Mouse (Mus musculus) embryonic facial prominence, embryonic 15.5 days (tissue): ENCODE results near the gene Myo1a. TPM values are rescaled to one million over a fixed set of nuclear protein-coding genes. Genes with fewer than 3 reads are reported as not detected.

ENCODE experiments used
- ATAC-seq: fragments of 200-750 bp; cut with Nextera tagmentation; 2 replicates; pipeline ENCODE4 v1.8.0; 2017; ENCODE audit warnings: low read depth, moderate TSS enrichment; ENCODE audit not compliant: insufficient number of reproducible peaks, low FRiP score, low TSS enrichment
- H3K27ac ChIP-seq: fragments of 300-500 bp; sonication (generic); replicated peaks from 2 replicates; pipeline ENCODE4 v1.5.1; 2015; ENCODE audit warnings: mild to moderate bottlenecking, inconsistent platforms
- H3K27me3 ChIP-seq: fragments of 300-500 bp; sonication (generic); 2 replicates; pipeline ENCODE4 v1.6.1; 2015; ENCODE audit warnings: inconsistent platforms
- H3K36me3 ChIP-seq: fragments of 300-500 bp; sonication (generic); 2 replicates; pipeline ENCODE4 v1.6.1; 2015; ENCODE audit warnings: mild to moderate bottlenecking, inconsistent platforms
- H3K4me1 ChIP-seq: fragments of 300-500 bp; sonication (generic); 2 replicates; pipeline ENCODE4 v1.6.1; 2015; ENCODE audit warnings: inconsistent platforms
- H3K4me2 ChIP-seq: fragments of 300-500 bp; sonication (generic); replicated peaks from 2 replicates; pipeline ENCODE4 v1.6.1; 2015; ENCODE audit warnings: mild to moderate bottlenecking, inconsistent platforms
- H3K4me3 ChIP-seq: fragments of 300-500 bp; sonication (generic); replicated peaks from 2 replicates; pipeline ENCODE4 v1.5.1; 2015; ENCODE audit warnings: mild to moderate bottlenecking, inconsistent platforms
- H3K9ac ChIP-seq: fragments of 300-500 bp; sonication (generic); 2 replicates; pipeline ENCODE4 v1.6.1; 2015; ENCODE audit warnings: inconsistent platforms
- H3K9me3 ChIP-seq: fragments of 300-500 bp; sonication (generic); replicated peaks from 2 replicates; pipeline ENCODE4 v1.6.1; 2016; ENCODE audit warnings: inconsistent platforms
- WGBS: fragments of 180-500 bp; shearing (Covaris S2); methylation state at CpG from one replicate; pipeline ENCODE4 v1.1.7; 2015; 5-methylcytosine and 5-hydroxymethylcytosine counted together
- polyA plus RNA-seq: library from polyadenylated mRNA; unstranded; fragments of >200 nt; fragmentation: Nextera tagmentation; extraction: Ambion mirVana; gene quantifications from 2 replicates; pipeline ENCODE4 v1.2.1, GENCODE M21; 2015

The Myo1a gene
- polyA plus RNA-seq, 1 experiment from 2014 or later: 0.57 TPM

GRCm38 (mm10) chr10:127766564-127766963, 61.6 kb downstream of the Myo1a start:
- Histone ChIP-seq H3K27me3 (no peaks in the 10 kb centered on the region), H3K4me2 (no peak overlapping the region), H3K36me3 (no peaks in the 10 kb centered on the region), H3K27ac (no peak overlapping the region), H3K9me3 (no peaks in the 10 kb centered on the region), H3K4me3 (no peak overlapping the region), H3K9ac (no peak overlapping the region), H3K4me1 (no peaks in the 10 kb centered on the region)
- ATAC-seq: no peak
- 68% methylated on average over 1 of the region's 1 CpGs for WGBS

Other genes starting within 250 kb of the Myo1a start
- gene Stac3, start 203.5 kb upstream of the Myo1a start, polyA plus RNA-seq: 22.7 and 26.0 TPM in 2 replicates
- 272 and 311 TPM in 2 replicates for gene Ndufa4l2, start 190.2 kb upstream of the Myo1a start, polyA plus RNA-seq
- 106 and 116 TPM in 2 replicates for gene Shmt2, start 182.7 kb upstream of the Myo1a start, polyA plus RNA-seq
- gene Nxph4, start 170.6 kb upstream of the Myo1a start, polyA plus RNA-seq: 8.0 and 9.2 TPM in 2 replicates
- 161 and 163 TPM in 2 replicates for gene Lrp1, start 84.0 kb upstream of the Myo1a start, polyA plus RNA-seq
- 35.3 and 36.2 TPM in 2 replicates for gene Stat6, start 62.2 kb upstream of the Myo1a start, polyA plus RNA-seq
- gene Nemp1, start 38.3 kb upstream of the Myo1a start, polyA plus RNA-seq: 10.1 and 11.3 TPM in 2 replicates
- 30.8 and 33.2 TPM in 2 replicates for gene Nab2, start 36.6 kb upstream of the Myo1a start, polyA plus RNA-seq
- gene Tac2, start 19.3 kb downstream of the Myo1a start, polyA plus RNA-seq: 0.25 TPM in 1 of 2 replicates, not detected in the other
- 3.1 and 3.2 TPM in 2 replicates for gene Zbtb39, start 34.4 kb downstream of the Myo1a start, polyA plus RNA-seq
- gene Gpr182, start 46.6 kb downstream of the Myo1a start, polyA plus RNA-seq: 1.5 and 2.0 TPM in 2 replicates
- gene Rdh1, start 54.6 kb downstream of the Myo1a start, polyA plus RNA-seq: 0.36 and 0.38 TPM in 2 replicates
- gene Rdh16f1, start 54.6 kb downstream of the Myo1a start, polyA plus RNA-seq: 1.9 and 2.1 TPM in 2 replicates
- not detected in 2 replicates for gene Rdh9, start 71.2 kb downstream of the Myo1a start, polyA plus RNA-seq
- 0.11 TPM in 1 of 2 replicates, not detected in the other for gene Rdh16, start 96.0 kb downstream of the Myo1a start, polyA plus RNA-seq
- gene Rdh19, start 144.8 kb downstream of the Myo1a start, polyA plus RNA-seq: not detected in 2 replicates
- gene Rdh16f2, start 161.3 kb downstream of the Myo1a start, polyA plus RNA-seq: not detected in 2 replicates
- gene Rdh7, start 183.6 kb downstream of the Myo1a start, polyA plus RNA-seq: not detected in 2 replicates
- 5.5 and 6.7 TPM in 2 replicates for gene Sdr9c7, start 193.3 kb downstream of the Myo1a start, polyA plus RNA-seq